Mouse (Mus musculus) CD4-positive, CD25-positive, alpha-beta regulatory T cell, adult 2 months (primary cell): Measurements from ENCODE around the gene Olfr1295.

Experiments
- DNase-seq: peaks from one replicate; pipeline ENCODE4 v3.0.0-alpha.2; 2012; ENCODE audit warnings: low read depth, low spot score

Gene Olfr1295

GRCm38 (mm10) chr2:111569581-111569980 lies at the start of gene Olfr1295:
Gene Olfr1295 (minus strand): TSS chr2:111569681.
- no peak for DNase-seq

GRCm38 (mm10) chr2:111540191-111540590 lies 29.3 kb downstream of the Olfr1295 start, which contains the start of gene Olfr1294:
Gene Olfr1294 (minus strand): TSS chr2:111540291.
- no peak for DNase-seq

- DNase-seq, result no peak
Measured at GRCm38 (mm10) chr2:111524903-111525302, 44.6 kb downstream of the Olfr1295 start, which contains the start of gene Olfr1293-ps. Gene Olfr1293-ps (plus strand): TSS chr2:111525203.

- no peak for DNase-seq
Measured at GRCm38 (mm10) chr2:111517451-111517850, 52.0 kb downstream of the Olfr1295 start.
